Mouse (Mus musculus): ENCODE data around the gene Gpr108. TPM values are rescaled to one million over a fixed set of nuclear protein-coding genes. Genes with fewer than 3 reads are reported as not detected.

The Gpr108 gene
- polyA plus RNA-seq, 1 experiment from 2014 or later, result 16.2 TPM

DNA sequence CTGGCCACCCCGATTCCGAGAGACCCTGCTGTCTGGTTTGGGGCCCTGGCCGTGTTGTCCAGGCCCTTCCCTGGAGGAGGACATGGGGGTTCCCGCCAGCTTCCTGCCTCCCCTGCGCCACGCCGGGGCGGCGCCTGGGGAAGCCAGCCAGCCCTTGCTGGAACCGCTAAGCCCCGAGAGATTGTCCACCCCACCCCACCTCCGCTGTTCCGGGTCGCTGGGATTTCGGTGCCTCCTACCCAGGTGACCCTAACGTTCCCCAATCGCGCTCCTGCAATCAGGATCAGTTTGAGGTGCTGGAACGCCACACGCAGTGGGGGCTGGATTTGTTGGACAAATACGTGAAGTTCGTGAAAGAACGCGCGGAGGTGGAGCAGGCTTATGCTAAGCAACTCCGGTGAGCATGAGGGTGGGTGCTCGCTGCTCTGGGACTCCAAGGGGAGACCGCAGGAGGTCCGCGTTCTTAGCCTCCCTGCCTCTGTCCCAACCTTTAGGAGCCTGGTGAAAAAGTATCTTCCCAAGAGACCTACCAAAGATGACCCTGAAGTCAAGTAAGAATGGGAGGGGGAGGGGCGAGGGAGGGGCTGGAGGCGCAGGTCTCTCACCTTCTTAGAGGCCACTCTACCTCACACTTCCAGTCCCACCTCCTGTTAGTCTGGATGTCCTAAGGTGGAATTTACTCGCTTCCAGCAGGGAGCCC lies 2.4 kb upstream of the Gpr108 start:
- Histone ChIP-seq H3K27ac (ENCODE audit: low read depth, low read length) (no peak overlapping the region), H3K4me3 (ENCODE audit: low read depth, low read length) (peak overlapping the region; percentile 88), H3K36me3 (ENCODE audit: control insufficient read depth, insufficient read depth) (peaks cover 23% of the 10 kb centered on the region), H3K9ac (ENCODE audit: low read depth, low read length) (peak overlapping the region; percentile 64), H3K4me2 (replicated peaks; ENCODE audit: low read depth) (peak overlapping the region; percentile 92), H3K4me1 (replicated peaks; ENCODE audit: control insufficient read depth, insufficient read depth, low read length) (peaks cover 8% of the 10 kb centered on the region; the same call in 1 of the 2 replicates), H3K27me3 (replicated peaks; ENCODE audit: control insufficient read depth, insufficient read depth, low read length) (no peaks in the 10 kb centered on the region), H3K9me3 (ENCODE audit: control insufficient read depth) (no peaks in the 10 kb centered on the region)
- 3% methylated on average over 33 of the region's 33 CpGs for WGBS
- 0 out of 2 replicates have a peak, but pooled peaks have one; percentile 10 for TF ChIP-seq CTCF (IDR thresholded peaks at IDR 0.05; ENCODE audit: low read depth)
- no peak for ATAC-seq

DNA sequence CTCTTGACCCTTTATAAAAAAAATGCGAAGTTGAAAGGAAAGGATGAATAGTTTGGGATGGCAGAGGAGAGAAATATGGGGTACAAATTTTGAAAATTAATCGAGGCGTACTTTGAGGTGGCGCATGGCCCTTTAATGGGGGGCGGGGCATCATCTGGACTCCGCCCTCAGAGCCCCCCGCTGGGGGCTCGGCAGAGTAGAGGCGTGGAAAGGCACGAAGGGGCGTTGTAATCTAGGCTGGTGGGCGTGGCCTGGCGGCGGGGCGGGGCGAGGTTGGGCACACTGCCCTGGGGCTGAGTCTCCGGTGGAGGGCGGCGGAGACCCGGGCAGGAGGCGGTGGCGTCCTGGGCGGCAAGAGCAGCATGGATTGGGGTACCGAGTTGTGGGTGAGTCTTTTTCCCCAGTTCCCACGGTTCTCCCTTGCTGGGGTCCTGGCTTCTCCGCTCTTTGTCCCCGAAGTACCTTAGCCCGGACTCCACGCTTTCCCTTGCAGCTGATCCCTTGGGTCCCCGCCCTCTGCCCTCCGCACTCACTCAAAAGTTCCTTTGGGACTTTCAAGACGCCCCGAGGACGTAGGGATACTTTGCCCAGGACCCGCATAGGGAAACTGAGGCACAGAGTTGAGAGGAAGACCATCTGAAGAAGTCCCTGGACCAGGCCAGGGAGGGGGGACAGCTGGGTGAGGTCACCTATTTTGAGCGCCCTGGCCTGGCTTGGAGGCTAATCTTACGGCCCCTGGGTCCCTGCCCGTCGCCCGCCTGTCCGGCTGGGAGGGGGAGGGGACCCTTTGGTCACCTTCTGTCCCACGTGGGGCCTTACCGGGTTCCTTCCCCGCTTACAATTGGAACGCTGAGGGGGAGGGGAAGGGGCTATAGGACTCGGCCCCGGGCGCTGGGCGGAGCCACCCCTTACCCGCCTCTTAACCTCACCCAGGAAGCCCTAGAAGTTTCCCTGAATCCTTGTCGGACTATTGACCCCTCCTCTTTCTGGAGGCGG lies 1.2 kb upstream of the Gpr108 start, which contains the start of gene Trip10:
TSS of gene Trip10 (plus strand) at position 270 of the 996 bp plus-strand sequence.
- TF ChIP-seq CTCF (IDR thresholded peaks at IDR 0.05; ENCODE audit: low read depth), result peak; percentile 65
- peaks cover 14% of the 10 kb centered on the region for H3K36me3 ChIP-seq (ENCODE audit: control insufficient read depth, insufficient read depth)
- H3K4me2 ChIP-seq (replicated peaks; ENCODE audit: low read depth), result peak within 1 kb of the TSS; percentile 92
- peak within 1 kb of the TSS; percentile 64 for H3K9ac ChIP-seq (ENCODE audit: low read depth, low read length)
- H3K27me3 ChIP-seq (replicated peaks; ENCODE audit: control insufficient read depth, insufficient read depth, low read length), result no peaks in the 10 kb centered on the region
- peak; percentile 65 for ATAC-seq
- H3K4me3 ChIP-seq (ENCODE audit: low read depth, low read length), result peak within 1 kb of the TSS; percentile 88
- H3K9me3 ChIP-seq (ENCODE audit: control insufficient read depth), result no peaks in the 10 kb centered on the region
- WGBS, result under 1% methylated on average over 52 of the region's 52 CpGs
- H3K27ac ChIP-seq (ENCODE audit: low read depth, low read length), result peak within 1 kb of the TSS; percentile 78
- H3K4me1 ChIP-seq (replicated peaks; ENCODE audit: control insufficient read depth, insufficient read depth, low read length), result peaks cover 8% of the 10 kb centered on the region; the same call in 1 of the 2 replicates

DNA sequence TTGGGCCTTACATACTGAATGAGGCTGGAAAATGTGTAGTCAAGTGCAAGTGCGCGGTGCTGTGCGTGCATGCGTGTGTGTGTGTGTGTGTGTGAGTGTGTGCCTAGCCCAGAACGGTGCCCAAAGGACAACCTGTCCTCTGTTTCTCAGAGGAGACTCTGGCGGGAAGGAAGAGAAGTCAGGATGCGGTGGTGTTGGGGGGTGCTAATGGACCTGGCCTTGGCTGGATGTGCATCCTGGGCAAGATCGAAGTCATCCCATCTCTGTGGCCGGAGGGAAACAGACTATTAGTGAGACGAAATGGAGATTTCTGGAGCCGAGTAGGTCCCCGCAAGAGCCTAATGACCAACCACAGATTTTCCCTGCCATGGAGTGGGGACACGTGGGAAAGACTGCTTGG lies 525 bp upstream of the Gpr108 start:
- H3K36me3 ChIP-seq (ENCODE audit: control insufficient read depth, insufficient read depth), result peaks cover 7% of the 10 kb centered on the region
- peaks cover 8% of the 10 kb centered on the region; the same call in 1 of the 2 replicates for H3K4me1 ChIP-seq (replicated peaks; ENCODE audit: control insufficient read depth, insufficient read depth, low read length)
- peak overlapping the region; percentile 54 for H3K27ac ChIP-seq (ENCODE audit: low read depth, low read length)
- H3K27me3 ChIP-seq (replicated peaks; ENCODE audit: control insufficient read depth, insufficient read depth, low read length), result no peaks in the 10 kb centered on the region
- TF ChIP-seq CTCF (IDR thresholded peaks at IDR 0.05; ENCODE audit: low read depth), result no peak
- H3K4me3 ChIP-seq (ENCODE audit: low read depth, low read length), result peak overlapping the region; percentile 88
- H3K9me3 ChIP-seq (ENCODE audit: control insufficient read depth), result no peaks in the 10 kb centered on the region
- ATAC-seq, result no peak
- H3K4me2 ChIP-seq (replicated peaks; ENCODE audit: low read depth), result peak overlapping the region; percentile 92
- WGBS, result 6% methylated on average over 13 of the region's 13 CpGs
- 0 out of 2 replicates have a peak overlapping the region, but pooled peaks have one; percentile 64 for H3K9ac ChIP-seq (ENCODE audit: low read depth, low read length)

DNA sequence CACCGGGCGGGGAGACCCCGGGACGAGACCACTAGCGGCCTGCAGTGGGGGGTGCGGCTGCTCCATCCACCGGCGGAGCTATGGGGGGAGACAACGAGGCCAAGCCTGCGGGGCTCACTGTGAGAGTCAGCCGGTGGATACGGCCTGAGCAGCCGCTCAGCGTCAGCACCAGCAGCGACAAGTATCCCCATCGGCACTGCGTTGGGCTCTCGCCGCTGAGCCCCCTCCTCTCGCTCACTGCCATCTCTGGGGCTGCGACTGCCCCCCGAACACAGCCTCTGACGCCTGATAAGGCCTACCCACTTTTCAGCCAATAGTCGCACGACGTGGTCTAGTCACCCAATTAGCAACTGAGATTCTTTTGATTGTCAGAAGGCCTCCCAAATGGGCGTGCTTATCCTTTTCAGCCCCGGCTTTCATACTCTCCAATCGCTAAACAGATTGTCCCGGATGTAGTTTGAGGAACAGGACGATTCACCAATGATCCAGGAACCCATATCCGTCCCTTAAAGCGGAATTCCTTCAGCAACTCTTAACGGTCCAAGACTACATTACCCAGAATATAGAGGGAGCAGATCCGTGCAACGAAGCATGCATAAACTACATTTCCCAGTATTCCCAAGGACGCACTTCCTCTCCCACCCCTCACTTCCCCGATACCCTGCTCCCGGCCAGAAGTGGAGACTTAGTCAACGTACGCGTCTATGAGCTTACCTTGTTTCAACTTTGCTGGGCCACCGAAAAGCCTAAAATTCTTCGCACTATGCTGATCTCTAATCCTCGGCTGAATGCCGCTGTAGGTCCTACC lies 649 bp downstream of the Gpr108 start:
- H3K9me3 ChIP-seq (ENCODE audit: control insufficient read depth), result no peaks in the 10 kb centered on the region
- ATAC-seq, result peak; percentile 87
- H3K9ac ChIP-seq (ENCODE audit: low read depth, low read length), result peak overlapping the region; percentile 68
- peaks cover 8% of the 10 kb centered on the region; the same call in 1 of the 2 replicates for H3K4me1 ChIP-seq (replicated peaks; ENCODE audit: control insufficient read depth, insufficient read depth, low read length)
- H3K36me3 ChIP-seq (ENCODE audit: control insufficient read depth, insufficient read depth), result peaks cover 6% of the 10 kb centered on the region; the same call in 1 of the 2 replicates
- TF ChIP-seq CTCF (IDR thresholded peaks at IDR 0.05; ENCODE audit: low read depth), result no peak
- WGBS, result under 1% methylated on average over 46 of the region's 46 CpGs
- no peaks in the 10 kb centered on the region for H3K27me3 ChIP-seq (replicated peaks; ENCODE audit: control insufficient read depth, insufficient read depth, low read length)
- H3K4me3 ChIP-seq (ENCODE audit: low read depth, low read length), result peak overlapping the region; percentile 88
- peak overlapping the region; percentile 85 for H3K27ac ChIP-seq (ENCODE audit: low read depth, low read length)
- H3K4me2 ChIP-seq (replicated peaks; ENCODE audit: low read depth), result peak overlapping the region; percentile 92

DNA sequence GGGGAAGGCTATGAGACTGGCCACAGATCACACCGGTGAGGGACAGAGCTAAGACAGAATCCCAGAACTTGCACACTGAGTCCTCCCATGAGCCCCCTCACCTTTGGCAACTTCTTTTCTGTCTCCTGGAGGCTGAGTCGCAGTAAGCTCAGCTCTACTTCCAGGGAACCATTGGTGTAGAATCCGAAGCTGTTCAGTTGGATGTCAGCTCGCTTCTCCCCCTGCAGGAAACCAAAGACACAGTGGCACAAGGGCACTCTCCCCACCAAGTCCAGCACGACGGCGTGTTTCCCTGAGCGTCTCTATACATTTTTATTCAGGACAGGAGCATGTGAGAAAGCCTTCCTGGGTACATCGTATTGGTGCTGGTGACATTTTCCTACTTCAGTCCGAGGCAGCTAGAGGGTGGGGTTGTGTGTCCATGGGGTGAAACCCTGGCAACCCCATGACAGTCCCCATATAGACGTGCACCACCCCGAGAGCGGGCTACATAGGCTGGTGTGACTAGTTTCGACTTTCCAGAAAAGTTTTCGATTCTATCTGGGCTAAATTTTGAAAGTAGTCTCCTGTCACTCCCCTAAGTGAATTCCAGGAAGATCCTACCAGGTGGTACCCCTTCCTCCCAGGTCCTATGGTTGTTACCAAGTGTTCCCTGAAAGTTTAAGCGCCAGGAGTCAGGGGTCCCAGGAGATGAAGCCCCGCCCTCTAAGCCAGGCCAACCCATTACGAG lies 1.4 kb downstream of the Gpr108 start:
- H3K27ac ChIP-seq (ENCODE audit: low read depth, low read length), result peak overlapping the region; percentile 85
- H3K9ac ChIP-seq (ENCODE audit: low read depth, low read length), result peak overlapping the region; percentile 68
- H3K4me3 ChIP-seq (ENCODE audit: low read depth, low read length), result peak overlapping the region; percentile 88
- TF ChIP-seq CTCF (IDR thresholded peaks at IDR 0.05; ENCODE audit: low read depth), result peak; percentile 66
- 3% methylated on average over 18 of the region's 18 CpGs for WGBS
- H3K4me1 ChIP-seq (replicated peaks; ENCODE audit: control insufficient read depth, insufficient read depth, low read length), result peaks cover 8% of the 10 kb centered on the region; the same call in 1 of the 2 replicates
- peaks cover 9% of the 10 kb centered on the region for H3K36me3 ChIP-seq (ENCODE audit: control insufficient read depth, insufficient read depth)
- no peak for ATAC-seq
- no peaks in the 10 kb centered on the region for H3K27me3 ChIP-seq (replicated peaks; ENCODE audit: control insufficient read depth, insufficient read depth, low read length)
- no peaks in the 10 kb centered on the region for H3K9me3 ChIP-seq (ENCODE audit: control insufficient read depth)
- peak overlapping the region; percentile 80 for H3K4me2 ChIP-seq (replicated peaks; ENCODE audit: low read depth)

Data from intestine, postnatal 0 days (tissue).